Mouse (Mus musculus) forebrain, embryonic 11.5 days (tissue): ENCODE data around the gene Plxnc1. TPM values are rescaled to one million over a fixed set of nuclear protein-coding genes. Genes with fewer than 3 reads are reported as not detected.

Experiments
- ATAC-seq: fragments of 200-750 bp; cut with Nextera tagmentation; replicated peaks from 2 replicates; pipeline ENCODE4 v1.8.0; 2017; ENCODE audit warnings: moderate TSS enrichment; ENCODE audit not compliant: low FRiP score
- DNase-seq: peaks from one replicate; pipeline ENCODE4 v3.0.0-alpha.2; 2017; ENCODE audit warnings: low spot score
- H3K27ac ChIP-seq: fragments of 300-500 bp; sonication (generic); 2 replicates; pipeline ENCODE4 v1.5.1; 2014; ENCODE audit warnings: low read depth, low read length
- H3K27me3 ChIP-seq: fragments of 300-500 bp; sonication (generic); 2 replicates; pipeline ENCODE4 v1.6.1; 2014; ENCODE audit warnings: mild to moderate bottlenecking, low read length, mixed read lengths; ENCODE audit not compliant: control insufficient read depth, insufficient read depth
- H3K36me3 ChIP-seq: fragments of 300-500 bp; sonication (generic); 2 replicates; pipeline ENCODE4 v1.6.1; 2014; ENCODE audit warnings: mild to moderate bottlenecking, low read length, moderate library complexity, mixed read lengths; ENCODE audit not compliant: control insufficient read depth, insufficient read depth
- H3K4me1 ChIP-seq: fragments of 300-500 bp; sonication (generic); replicated peaks from 2 replicates; pipeline ENCODE4 v1.6.1; 2014; ENCODE audit warnings: low read length, mixed read lengths; ENCODE audit not compliant: control insufficient read depth, insufficient read depth
- H3K4me2 ChIP-seq: fragments of 300-500 bp; sonication (generic); 2 replicates; pipeline ENCODE4 v1.6.1; 2014; ENCODE audit warnings: low read depth, mild to moderate bottlenecking, low read length, moderate library complexity, mixed read lengths; ENCODE audit not compliant: severe bottlenecking
- H3K4me3 ChIP-seq: fragments of 300-500 bp; sonication (generic); 2 replicates; pipeline ENCODE4 v1.5.1; 2014; ENCODE audit warnings: low read depth, low read length
- H3K9ac ChIP-seq: fragments of 300-500 bp; sonication (generic); 2 replicates; pipeline ENCODE4 v1.6.1; 2014; ENCODE audit warnings: low read length
- H3K9me3 ChIP-seq: fragments of 300-500 bp; sonication (generic); 2 replicates; pipeline ENCODE4 v1.6.1; 2016; ENCODE audit warnings: low read length, mixed read lengths; ENCODE audit not compliant: control insufficient read depth
- WGBS: fragments of 180-500 bp; shearing (Covaris S2); extraction: QIAGEN DNeasy Blood & Tissue Kit; methylation state at CpG from one replicate; pipeline ENCODE4 v1.1.7; 2014; 5-methylcytosine and 5-hydroxymethylcytosine counted together
- polyA plus RNA-seq: library from polyadenylated mRNA; unstranded; fragments of >200 nt; fragmentation: Nextera tagmentation; extraction: Ambion mirVana; gene quantifications from 2 replicates; pipeline ENCODE4 v1.2.1, GENCODE M21; 2014

Plxnc1 gene
- polyA plus RNA-seq, 1 experiment from 2014 or later: 7.5 TPM

DNA sequence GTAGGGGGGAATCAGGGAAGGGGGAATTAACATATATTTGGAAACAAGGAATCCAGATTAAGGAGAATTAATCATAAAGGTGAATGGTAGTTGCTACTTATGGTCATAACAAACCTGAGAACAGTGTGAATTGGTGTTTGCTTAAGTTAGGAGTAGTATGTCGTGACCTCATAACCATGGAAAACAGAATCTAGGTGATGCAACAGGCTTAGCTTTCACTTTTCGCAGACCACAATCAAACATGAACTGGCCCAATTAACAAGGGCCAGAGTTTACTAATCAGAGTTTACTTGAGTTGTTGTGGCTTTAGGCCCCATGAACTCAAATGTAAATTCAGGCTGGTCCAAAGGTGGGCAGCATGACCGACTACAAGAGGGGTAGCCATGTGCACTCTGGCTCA, 150.7 kb downstream of the Plxnc1 start:
- H3K4me2 ChIP-seq: no peak overlapping the region
- H3K36me3 ChIP-seq: no peaks in the 10 kb centered on the region; the same call in 1 of the 2 replicates
- no peak for DNase-seq
- H3K9ac ChIP-seq: no peak overlapping the region
- no peak for ATAC-seq
- H3K9me3 ChIP-seq: no peaks in the 10 kb centered on the region
- no peak overlapping the region for H3K4me3 ChIP-seq
- no peak overlapping the region for H3K27ac ChIP-seq
- H3K27me3 ChIP-seq: no peaks in the 10 kb centered on the region
- 97% methylated on average over 3 of the region's 3 CpGs for WGBS
- no peaks in the 10 kb centered on the region for H3K4me1 ChIP-seq

DNA sequence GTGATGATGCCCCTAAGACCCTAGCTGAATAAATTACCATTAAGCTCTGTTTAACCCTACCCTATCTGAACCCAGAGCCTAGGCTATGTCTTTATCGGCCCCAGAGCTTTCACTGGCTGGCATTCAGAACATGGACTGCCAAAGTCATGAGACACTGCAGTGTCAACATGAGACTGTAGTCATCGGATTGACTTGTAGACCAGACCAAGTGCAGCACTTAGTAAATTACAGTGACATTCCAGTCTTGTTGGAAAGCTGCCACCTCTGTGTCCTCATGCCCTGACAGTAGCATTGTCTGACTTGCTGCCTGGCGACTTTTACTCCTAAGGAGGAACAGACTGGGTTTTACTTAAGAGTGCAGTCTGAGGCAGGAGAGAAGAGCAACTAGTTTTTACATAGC, 155.4 kb downstream of the Plxnc1 start:
- Histone ChIP-seq H3K4me2 (no peak overlapping the region), H3K27ac (no peak overlapping the region), H3K9me3 (no peaks in the 10 kb centered on the region), H3K27me3 (no peaks in the 10 kb centered on the region), H3K4me3 (no peak overlapping the region), H3K9ac (no peak overlapping the region), H3K4me1 (no peaks in the 10 kb centered on the region), H3K36me3 (no peaks in the 10 kb centered on the region)
- no peak for DNase-seq
- 81% methylated on average over 3 of the region's 3 CpGs for WGBS
- no peak for ATAC-seq

DNA sequence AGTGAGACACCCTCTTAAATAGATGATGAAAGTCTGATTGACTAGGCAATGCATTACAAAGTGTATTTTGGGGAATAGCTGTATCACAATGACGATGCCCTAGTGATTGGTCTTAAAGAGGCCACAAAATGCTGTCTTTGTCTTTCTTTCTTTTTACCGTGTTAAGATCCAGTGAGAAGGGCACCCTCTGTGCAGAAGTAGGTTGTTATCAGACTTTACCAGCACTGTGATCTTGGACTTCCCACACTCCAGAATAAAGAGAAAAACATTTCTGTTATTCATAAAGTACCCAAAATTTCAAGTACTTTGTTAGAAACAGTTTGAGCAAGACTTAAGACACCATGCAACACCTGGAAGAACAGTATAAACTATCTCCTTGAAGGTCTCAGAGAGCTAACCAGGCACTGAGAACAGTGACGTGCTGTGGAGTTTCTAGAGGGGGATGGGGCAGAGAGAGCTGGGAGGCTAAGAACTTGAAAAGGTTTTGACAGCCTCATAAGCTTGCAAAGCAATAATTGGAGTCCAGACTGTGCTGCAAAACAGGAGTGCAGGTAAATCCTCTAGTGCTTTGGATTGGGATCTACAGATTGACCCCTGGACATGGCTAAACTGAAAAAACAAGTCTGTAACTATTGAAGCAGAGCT, 163.9 kb downstream of the Plxnc1 start:
- no peaks in the 10 kb centered on the region for H3K9me3 ChIP-seq
- WGBS: 77% methylated on average over 3 of the region's 3 CpGs
- H3K4me2 ChIP-seq: no peak overlapping the region
- no peak overlapping the region for H3K4me3 ChIP-seq
- H3K27ac ChIP-seq: no peak overlapping the region
- DNase-seq: no peak
- no peak for ATAC-seq
- H3K4me1 ChIP-seq: no peaks in the 10 kb centered on the region
- no peaks in the 10 kb centered on the region for H3K27me3 ChIP-seq
- H3K36me3 ChIP-seq: no peaks in the 10 kb centered on the region
- H3K9ac ChIP-seq: no peak overlapping the region

- no peak overlapping the region for H3K4me2 ChIP-seq
- 92% methylated on average over 4 of the region's 4 CpGs for WGBS
- ATAC-seq (no peak), DNase-seq (no peak)
- no peaks in the 10 kb centered on the region for H3K36me3 ChIP-seq
- no peaks in the 10 kb centered on the region for H3K27me3 ChIP-seq
- no peaks in the 10 kb centered on the region for H3K9me3 ChIP-seq
- no peak overlapping the region for H3K4me3 ChIP-seq
- H3K9ac ChIP-seq: no peak overlapping the region
- no peak overlapping the region for H3K27ac ChIP-seq
- no peaks in the 10 kb centered on the region for H3K4me1 ChIP-seq
Observed at GRCm38 (mm10) chr10:94779319-94779718, 165.3 kb downstream of the Plxnc1 start.

- Histone ChIP-seq H3K27me3 (no peaks in the 10 kb centered on the region), H3K9me3 (no peaks in the 10 kb centered on the region), H3K4me1 (no peaks in the 10 kb centered on the region), H3K27ac (no peak overlapping the region), H3K36me3 (no peaks in the 10 kb centered on the region), H3K9ac (no peak overlapping the region), H3K4me2 (no peak overlapping the region), H3K4me3 (no peak overlapping the region)
- no peak for ATAC-seq
- no peak for DNase-seq
- 94% methylated on average over 3 of the region's 3 CpGs for WGBS
Observed at GRCm38 (mm10) chr10:94777576-94777975, 167.1 kb downstream of the Plxnc1 start.

DNA sequence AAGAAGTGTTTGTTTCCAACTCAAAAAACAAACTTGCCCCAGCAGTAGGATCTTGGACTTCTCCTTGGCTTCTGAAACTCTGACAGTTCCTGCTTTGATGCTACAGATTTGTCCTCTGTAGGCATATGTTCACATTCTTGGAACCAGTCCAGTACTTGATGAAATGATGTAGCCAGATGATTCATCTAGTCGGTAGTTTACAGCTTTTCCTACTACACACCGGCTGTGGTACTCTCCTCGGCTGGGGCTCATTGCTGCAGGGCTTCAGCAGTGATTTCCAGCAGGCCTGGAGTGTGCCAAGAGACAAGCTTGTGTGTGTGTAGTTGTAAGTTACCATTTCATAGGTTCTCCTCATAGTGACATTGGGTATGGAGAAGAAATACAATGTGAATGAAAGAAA, 173.1 kb downstream of the Plxnc1 start:
- DNase-seq: no peak
- 91% methylated on average over 3 of the region's 3 CpGs for WGBS
- no peak for ATAC-seq

GRCm38 (mm10) chr10:94747011-94747410, 197.6 kb downstream of the Plxnc1 start:
- WGBS: 77% methylated on average over 2 of the region's 2 CpGs
- no peak for ATAC-seq
- no peak overlapping the region for H3K4me3 ChIP-seq

More for the DNA sequence above, 173.1 kb downstream of the Plxnc1 start:
- Histone ChIP-seq H3K9me3 (no peaks in the 10 kb centered on the region), H3K27ac (no peak overlapping the region), H3K4me1 (no peaks in the 10 kb centered on the region), H3K9ac (no peak overlapping the region), H3K4me3 (no peak overlapping the region), H3K4me2 (no peak overlapping the region), H3K36me3 (no peaks in the 10 kb centered on the region), H3K27me3 (no peaks in the 10 kb centered on the region)

DNA sequence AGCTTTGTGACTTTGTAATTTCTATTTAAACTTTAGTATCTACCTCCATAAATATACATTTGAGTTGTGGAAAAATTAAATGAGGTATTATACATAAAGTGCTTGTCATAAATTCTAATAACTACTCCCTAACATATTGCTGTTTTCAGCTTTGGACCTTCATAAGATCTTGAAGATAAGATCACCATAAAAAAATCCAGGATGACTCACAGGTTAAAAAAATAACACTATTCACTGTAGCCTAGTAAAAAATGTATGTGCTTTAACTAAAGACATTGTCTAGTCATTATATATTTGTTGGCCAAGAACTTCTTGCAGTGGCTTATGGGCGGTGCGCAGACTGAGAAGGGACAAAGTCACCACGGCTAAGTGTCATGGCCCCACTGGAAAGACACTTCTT, 203.2 kb downstream of the Plxnc1 start:
- no peak overlapping the region for H3K4me3 ChIP-seq
- H3K4me1 ChIP-seq: no peaks in the 10 kb centered on the region
- H3K4me2 ChIP-seq: no peak overlapping the region
- H3K9ac ChIP-seq: no peak overlapping the region
- no peaks in the 10 kb centered on the region for H3K27me3 ChIP-seq
- 96% methylated on average over 3 of the region's 3 CpGs for WGBS
- no peak for DNase-seq
- no peak for ATAC-seq
- no peaks in the 10 kb centered on the region for H3K9me3 ChIP-seq
- H3K36me3 ChIP-seq: no peaks in the 10 kb centered on the region
- no peak overlapping the region for H3K27ac ChIP-seq

More at GRCm38 (mm10) chr10:94747011-94747410, 197.6 kb downstream of the Plxnc1 start:
- Histone ChIP-seq H3K4me1 (no peaks in the 10 kb centered on the region), H3K27ac (no peak overlapping the region), H3K27me3 (no peaks in the 10 kb centered on the region), H3K9ac (no peak overlapping the region), H3K4me2 (no peak overlapping the region), H3K9me3 (no peaks in the 10 kb centered on the region), H3K36me3 (no peaks in the 10 kb centered on the region)
- no peak for DNase-seq
